Mouse (Mus musculus): ENCODE data around the gene Slit3.

Gene Slit3

DNA sequence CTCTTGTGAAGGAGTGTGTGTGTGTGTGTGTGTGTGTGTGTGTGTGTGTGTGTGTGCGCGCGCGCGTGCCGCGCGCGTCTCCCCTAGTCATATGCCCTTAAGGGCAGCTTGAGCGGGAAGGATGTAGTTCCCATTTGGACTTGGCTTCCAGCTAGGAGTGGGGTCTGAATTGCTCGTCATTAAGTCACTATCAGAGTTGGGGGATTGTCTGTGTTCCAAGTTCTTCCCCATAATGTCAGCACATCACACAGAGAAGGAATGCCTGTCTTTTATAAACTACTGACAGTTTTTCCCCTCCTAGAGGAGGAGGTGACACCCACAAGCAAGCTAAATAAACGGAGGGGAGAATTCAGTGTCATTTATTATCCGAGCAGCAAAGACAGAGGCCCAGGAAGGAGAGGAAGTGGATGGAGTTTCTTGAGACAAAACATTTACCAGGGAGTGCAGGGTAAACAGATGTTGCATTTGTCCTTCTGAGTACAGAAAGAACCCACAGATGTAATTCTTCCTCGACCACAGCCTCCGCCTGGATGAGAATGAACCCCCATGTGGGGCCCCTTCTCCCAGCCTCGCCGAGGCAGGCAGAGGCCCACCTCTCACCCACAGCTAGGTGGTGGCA lies 3.6 kb downstream of the Slit3 start:
- DNase-seq (ENCODE audit: low spot score) = no peak

DNA sequence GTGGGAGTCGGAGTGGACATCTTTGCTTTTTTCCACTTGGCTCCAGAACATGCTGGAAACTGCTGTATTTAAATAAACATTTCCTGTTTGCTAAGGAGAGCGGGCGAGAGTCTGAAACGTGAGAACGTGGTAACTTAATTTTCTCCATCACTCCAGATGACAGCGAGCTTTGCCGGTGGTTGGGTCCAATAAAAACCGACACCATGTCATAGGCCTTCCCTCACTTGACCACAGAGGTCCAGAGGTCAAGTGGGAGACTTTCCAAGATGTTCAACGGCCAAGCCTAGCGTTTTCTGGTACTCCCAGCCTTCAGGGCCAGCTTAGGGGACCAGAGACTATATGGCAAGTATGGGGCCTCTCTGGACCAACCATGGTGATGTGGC lies 4.1 kb downstream of the Slit3 start:
- DNase-seq (ENCODE audit: low spot score) = no peak

DNA sequence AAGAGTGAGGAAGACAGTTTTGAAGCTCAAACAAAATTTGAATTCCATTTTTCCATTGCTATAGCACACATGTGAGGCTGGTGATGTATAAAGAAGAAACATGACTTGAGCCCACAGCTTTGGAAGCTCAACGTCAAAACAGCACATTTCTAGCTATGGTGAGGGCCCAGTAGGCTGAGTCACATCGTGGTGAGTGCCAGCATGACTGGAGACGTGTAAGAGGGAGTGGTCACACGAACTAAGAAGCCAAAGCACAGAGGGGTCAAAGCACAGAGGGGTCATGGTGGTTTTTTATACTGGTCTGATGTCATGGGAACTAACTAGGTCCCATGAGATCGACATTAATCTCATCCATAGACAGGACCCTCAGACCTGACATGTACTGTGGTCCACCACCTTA lies 10.7 kb downstream of the Slit3 start:
- no peak for DNase-seq (ENCODE audit: low spot score)

DNA sequence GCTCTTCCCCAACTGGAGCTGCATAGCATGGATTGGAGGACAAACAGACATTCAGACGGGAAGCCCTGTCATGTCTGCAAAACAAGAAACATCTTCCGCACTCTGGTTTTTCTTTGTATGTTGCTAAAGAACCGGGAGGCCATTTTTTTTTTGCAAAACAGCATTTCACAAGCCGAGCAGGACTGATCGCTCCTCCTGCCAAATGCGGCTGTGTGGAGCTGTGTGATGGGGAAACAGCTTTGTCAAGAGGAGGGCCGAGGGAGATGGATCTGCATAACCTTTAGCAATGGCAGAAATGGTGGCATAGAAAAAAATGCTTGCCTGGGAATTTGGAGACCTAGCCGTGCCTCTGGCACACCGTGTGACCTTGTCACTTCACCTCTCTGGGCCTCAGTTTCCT lies 15.6 kb downstream of the Slit3 start:
- DNase-seq (ENCODE audit: low spot score) = no peak

DNA sequence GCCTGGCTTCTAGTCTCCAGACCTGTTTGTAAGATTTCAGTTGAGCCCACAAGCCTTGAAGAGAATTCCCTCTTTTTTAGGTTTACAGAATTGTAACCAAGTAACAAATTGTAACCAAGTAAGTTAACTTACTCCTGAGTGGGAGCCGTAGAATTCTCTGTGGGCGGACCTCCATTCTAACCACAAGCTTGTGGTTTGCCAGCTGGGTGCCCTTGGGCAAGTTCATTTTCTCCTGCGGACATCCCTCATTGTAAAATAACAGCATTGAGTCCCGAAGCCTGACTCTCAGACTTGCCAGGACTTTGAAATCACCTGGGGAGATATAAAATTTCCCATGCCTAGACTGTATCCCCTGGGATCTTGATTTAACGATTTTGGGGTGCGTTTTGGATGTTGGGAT lies 19.1 kb downstream of the Slit3 start:
- DNase-seq (ENCODE audit: low spot score) = no peak

DNA sequence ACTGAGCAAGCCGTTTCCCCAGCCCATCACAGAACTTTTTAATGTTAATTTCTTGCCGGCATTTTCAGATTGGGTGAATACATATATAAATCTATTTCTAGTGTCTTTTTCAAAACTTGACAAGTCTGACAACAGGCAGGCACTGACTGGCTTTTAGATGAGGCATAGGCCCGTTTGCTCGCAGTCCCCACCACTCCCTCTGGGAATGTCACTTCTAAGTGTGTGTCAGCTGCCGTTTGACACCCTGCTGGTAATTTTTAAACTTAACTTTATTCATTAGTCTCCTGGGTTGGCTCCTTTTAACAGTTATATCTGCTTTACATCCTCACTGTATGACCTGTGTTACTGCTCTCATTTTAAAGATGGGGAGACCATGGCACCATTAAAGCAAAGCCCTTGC lies 21.2 kb downstream of the Slit3 start:
- DNase-seq (ENCODE audit: low spot score) = no peak

DNA sequence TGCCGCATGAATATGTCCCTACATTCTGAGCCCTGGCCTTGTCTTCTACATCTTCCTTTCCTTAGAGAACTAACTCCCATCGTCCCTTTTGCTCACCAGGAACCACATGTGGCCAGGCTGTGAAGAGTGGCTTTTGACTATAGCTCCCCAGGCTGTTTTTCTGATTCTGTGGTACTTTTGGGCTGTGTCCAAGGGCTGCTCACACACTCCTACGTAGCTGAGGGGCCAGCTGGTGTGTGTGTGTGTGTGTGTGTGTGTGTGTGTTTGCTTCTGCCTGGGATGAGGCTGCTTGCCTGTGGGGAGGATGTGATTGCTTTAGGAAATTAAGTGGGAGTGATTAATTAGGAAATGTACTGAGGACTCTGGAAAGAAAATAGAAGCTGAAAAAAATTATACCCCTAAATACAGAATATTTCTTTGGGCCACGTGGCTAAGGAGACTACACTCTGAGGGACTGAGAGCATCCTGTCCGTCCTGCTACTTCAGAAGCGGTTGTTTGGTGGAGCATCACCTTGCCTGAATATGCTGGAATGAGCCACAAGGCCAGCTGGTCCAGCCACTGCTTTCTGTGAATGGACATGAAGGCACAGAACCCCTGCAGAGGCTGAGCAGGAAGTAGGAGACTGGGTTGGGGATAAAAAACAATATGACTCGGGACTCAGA lies 21.8 kb downstream of the Slit3 start:
- DNase-seq (ENCODE audit: low spot score) = no peak

DNA sequence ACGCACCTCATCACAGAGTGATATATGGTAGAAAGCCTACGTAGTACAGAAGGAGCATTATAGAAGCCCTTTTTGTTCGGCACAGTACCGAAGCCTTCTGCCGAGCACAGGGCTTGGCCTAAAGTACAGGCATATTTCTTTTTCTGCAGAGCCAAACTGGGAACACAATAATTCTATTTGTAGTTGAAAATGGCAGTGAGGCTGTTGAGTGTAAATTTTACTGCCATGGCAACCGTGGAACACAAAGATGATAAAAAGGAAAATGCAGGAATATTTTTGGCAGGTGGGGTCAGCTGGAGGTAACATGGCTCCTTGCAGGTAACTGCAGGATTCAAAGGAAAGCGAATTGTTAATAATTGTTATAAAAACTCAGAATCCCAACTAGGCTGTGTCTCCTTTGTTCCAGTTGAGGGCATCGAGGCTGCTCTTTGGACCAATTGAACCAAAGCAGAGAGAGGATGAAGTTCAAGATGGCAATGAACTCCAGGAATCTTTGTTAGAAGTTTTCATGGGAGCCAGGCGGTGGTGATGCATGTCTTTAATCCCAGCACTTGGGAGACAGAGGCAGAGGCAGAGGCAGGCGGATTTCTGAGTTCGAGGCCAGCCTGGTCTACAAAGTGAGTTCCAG lies 26.9 kb downstream of the Slit3 start:
- DNase-seq (ENCODE audit: low spot score) = no peak

DNA sequence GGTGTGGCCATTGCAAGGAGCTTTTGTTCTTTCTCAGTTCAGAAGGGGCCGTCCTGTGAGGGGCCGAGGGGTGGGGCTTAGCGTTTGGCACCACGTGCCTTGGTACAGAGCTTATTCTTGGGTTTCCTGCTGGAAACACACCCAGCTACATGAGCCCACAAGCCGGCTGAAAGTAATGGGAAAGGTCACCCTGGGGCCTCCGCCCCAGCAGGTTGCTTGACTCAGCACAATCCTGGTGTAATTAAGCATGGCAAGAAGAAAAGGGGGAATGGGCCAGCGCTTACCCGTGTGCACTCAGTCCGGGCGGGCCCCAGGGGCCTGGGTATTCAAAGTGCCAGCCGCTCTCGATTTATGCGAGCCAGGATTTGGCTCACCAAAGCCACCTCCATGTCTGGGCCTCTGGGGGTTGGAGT lies 30.5 kb downstream of the Slit3 start:
- no peak for DNase-seq (ENCODE audit: low spot score)

DNA sequence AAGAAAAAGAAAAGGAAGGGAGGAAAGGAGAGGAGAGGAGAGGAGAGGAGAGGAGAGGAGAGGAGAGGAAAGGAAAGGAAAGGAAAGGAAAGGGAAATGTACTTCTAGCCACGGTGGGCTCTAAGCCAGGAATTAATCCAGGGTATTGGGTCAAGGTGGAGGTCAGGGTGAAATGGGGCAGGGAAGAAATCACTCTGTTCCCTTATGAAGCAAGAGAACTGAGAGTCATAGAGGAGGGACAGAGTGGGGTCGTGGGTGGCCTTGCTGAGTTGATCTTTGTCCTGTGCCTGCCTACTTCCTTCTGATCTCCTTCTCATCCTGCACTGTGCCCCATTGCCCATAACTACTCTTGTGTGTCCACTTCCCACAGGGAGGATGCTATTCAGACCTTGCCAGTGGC lies 31.9 kb downstream of the Slit3 start:
- DNase-seq (ENCODE audit: low spot score) = no peak

DNA sequence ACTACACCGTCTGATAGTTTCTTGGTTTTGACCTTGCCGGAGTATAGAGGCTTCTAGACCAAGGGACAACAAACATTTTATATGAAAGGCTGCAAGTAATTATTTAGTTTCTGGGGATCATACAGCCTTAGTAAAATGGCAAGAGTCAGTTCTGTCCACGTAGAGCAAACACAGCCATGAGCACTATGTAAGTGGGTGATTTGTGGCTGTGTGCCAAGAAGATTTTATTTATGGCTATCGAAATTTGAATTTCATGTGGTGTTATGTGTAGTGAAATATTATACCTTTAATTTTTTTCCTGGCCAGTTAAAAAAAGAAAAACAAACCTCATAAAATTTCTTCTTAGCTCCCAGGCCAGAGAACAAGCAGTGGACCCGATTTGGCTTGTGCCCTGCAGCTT lies 33.4 kb downstream of the Slit3 start:
- DNase-seq (ENCODE audit: low spot score) = no peak

DNA sequence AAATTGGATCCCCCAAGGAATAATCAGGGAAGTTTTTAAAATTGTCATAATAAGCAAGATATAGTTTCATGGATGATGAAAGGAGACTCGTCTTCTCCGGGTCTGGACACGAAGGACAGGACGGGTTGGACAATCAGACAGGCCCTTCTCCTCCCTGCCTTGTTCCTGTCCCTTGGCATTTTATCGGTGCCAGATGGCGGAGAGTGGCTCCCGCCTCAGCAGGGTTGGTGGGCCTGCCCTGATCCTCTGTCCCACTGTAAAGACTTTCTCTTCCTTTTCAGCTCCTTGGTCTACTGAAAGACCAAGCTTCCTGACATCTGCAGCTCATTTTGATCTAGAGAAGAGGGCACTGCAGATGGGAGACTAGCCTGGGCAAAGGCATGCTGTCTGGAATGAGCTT lies 34.3 kb downstream of the Slit3 start:
- DNase-seq (ENCODE audit: low spot score) = no peak

DNA sequence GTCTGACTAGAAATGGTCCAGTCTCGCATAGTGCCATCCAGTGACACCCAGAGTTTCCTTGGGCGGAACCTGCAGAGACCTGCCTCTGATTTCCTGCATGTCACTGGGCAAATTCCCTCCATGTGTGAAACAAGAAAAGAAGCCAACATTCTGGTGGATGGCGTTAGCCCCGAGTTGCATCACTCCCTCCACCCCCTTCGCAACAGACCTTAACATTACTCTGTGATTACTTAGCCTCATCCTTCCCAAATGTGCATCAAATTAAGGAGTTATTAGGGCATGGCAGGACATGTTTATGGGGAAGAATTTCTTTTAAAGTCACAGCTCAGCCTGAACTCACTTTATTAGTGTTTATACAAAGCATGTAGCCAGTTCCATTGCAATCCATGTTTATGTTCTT lies 35.7 kb downstream of the Slit3 start:
- DNase-seq (ENCODE audit: low spot score) = no peak

DNA sequence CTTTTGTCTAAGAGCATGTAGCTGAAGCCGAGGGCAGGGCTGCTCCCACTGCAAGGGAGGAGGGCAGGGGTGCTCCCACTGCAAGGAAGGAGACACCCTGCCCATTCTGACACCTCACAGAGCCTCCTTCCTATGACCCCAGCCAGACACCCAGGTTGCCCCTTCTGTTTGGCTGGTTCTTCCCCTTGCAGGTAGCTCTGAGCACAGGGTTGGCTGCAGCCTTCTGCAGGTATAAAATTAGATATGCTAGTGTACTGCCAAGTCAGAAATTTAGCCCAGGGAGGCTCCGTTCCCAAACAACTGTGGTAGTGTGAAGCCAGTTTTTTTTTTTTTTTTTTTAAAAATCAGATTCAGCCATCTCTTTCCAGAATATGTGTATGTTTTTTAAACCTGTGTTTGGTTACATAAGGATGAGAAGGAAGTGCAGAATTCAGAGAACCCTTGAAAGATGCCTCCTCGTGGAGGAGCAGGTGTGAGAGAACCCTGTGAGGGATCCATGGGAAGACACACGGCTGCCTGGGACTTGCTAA lies 39.7 kb downstream of the Slit3 start:
- no peak for DNase-seq (ENCODE audit: low spot score)

DNA sequence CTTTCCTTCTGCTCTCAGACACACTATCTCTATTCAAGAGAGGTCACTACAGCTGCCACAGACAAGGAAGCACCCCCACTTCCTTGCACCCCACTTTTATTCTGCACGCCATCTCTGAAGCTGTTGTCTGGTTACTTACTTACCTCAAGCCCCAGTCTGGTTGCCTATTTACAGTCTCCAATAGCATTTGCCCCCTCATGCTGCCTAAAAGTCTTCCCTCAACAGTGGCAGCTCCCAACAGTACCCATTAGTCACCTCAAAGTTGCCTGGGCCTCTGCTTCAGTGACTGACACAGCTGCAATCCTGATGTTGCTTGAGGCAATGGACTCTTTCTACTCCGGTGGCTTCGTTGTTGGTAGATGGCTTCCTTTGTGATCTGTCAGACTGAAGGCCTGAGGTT lies 42.4 kb downstream of the Slit3 start:
- DNase-seq (ENCODE audit: low spot score) = no peak

DNA sequence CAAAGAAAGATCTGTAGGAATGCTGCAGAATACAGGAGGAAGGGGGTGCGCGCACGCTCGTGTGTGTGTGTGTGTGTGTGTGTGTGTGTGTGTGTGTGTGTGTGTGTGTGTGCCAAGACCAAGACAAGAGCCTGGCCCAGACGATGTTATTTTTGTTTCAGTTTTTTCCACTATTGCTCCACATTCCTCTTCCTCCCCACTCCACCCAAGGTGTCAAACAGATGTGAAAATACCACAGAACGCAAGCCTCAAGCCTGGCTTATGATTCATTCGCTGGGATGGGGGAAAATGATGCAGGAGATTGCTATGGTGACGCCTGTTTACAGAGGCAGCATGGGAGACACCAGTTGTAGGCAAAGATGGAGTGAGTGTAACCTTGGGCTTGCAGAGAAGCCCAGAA lies 46.2 kb downstream of the Slit3 start:
- no peak for DNase-seq (ENCODE audit: low spot score)

DNA sequence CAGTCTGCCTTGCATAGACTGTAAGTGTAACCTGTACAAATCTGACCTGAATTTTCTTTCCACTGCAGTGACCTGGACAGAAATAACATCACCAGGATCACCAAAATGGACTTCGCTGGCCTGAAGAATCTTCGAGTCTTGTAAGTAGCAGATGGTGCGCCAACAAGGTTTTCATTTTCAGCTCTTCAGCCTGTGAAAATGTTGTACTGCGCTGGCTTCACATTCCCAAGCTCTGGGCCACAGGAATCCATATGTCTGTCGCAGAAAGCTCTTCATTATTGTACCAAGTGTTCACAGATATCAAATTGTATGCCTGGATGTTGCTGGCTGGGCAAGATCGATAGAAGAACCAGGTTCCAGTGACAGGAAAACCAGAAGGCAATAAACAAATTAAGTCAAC lies 50.5 kb downstream of the Slit3 start:
- DNase-seq (ENCODE audit: low spot score) = no peak

DNA sequence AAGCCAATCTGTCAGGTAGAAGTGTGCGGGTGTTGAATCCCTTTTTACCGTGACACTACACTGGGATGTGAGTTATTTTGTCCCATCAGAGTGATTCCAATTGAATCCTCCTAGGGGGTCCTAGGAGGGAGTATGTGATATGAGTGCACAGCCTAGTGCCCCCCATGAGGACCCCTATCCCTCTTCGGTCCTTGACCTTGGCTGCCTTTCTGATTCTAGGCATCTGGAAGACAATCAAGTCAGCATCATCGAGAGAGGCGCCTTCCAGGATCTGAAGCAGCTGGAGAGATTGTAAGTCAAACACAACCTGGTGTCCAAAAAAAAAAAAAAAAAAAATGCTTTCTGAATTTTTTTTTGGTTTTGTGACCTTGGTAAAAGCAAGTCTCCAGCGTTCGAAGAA lies 56.5 kb downstream of the Slit3 start:
- no peak for DNase-seq (ENCODE audit: low spot score)

DNA sequence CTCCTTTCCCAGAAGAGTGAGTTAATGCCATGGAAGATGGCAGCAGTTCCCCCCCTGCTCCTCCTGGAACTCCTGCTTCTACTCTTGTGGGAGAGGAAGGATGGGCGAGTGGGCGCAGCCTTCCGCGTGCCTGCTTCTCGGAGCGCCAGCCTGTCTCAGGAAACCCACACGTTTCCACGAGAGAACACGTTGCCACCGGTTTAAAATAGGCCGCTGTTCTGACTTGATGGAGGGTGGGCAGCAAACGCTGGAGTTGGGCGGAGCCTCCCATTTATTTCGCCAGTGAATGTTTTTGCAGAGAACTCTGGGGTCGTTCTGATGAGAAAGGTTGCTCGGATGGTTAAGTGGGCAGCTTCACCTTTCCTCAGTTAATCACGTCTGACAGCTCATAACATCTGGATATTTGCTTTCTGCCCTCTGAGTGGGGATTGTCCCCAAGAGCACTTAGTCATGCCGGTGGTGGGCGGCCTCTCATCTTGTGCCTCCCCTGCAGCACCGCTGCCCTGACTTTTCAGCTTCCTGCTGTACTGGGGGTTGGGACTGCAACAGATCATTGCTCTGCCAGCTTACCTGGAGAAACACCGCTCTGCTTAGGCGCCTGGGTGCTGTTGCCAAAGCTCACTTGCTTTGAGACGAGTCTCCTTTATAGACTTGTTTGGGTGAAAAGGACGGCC lies 57.3 kb downstream of the Slit3 start:
- DNase-seq (ENCODE audit: low spot score) = no peak

DNA sequence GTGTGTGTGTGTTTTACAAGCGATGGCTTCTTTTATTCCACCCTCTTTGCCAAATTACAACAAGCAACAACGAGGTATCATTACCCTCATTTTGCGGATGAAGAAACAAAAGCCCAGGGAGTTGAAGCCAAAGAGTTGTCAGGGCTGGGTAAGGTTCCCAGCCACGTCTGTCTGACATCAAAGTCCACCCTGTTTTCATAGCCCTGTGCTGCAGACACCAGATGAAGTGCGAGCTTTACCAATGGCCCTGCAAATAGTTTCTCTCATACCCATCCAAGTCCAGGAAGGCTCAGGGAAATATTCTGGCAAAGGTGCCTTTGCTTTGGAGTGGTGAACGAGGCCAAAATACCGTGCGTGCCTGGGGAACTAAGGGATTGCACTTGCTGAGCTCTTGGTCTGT lies 58.3 kb downstream of the Slit3 start:
- DNase-seq (ENCODE audit: low spot score) = no peak

DNA sequence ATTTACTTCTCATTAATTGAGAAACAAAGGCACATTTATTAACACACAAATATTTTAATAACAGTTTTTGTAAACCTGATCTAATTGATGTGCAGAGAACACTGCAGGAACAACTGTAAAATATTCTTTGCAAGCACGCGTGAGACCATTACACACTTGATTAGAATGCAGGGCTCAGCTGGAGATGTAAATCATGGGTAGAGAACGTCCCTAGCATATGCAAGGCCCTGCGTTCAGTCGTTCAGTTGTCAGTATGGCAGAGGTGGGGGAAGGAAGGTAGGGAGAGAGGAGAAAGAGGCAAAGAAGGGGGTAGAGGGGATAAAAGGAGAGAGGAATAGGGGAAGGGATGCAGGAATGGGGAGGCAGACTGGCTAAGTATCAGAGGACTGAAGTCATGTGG lies 61.9 kb downstream of the Slit3 start:
- DNase-seq (ENCODE audit: low spot score) = no peak

DNA sequence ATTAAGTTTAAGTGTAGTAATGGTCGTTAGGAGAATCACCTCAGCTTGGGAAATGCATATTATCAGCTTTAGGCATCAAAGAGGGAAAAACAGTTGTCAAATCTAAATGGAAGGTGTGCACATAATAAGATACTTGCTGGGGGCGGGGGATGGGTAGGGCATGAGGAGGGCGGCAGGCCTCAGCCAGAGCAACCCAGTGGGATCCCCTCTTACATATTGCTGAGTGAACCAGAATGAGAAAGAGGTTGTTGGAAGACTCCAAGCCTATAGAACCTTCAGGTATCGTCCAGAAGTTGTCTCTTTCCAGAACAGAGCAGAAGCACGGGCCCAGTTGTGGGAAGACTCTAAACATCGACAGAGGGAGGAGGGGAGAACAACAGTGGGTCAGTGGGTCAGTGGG lies 73.8 kb downstream of the Slit3 start:
- DNase-seq (ENCODE audit: low spot score) = no peak

DNA sequence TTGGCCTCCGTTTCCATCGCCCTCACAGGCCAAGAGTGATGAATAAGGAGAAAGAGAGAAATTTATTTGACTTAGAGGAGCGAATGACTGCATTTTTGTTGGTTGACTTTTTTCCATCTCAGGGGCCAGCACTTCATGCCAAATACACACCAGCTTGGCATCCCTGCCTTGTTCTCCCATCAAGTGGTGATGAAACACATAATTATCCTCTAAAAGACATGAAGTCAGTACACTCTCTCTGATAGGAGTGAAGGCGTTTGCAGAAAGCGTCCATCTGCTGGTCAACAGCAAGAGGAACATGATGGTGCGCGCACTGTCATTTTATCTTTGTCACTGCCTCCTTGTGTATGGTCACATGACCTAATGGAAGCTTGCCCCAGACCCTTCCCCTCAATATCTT lies 75.8 kb downstream of the Slit3 start:
- DNase-seq (ENCODE audit: low spot score) = no peak

Measured in testis, postnatal 10 days (tissue).